Mouse (Mus musculus) forebrain, embryonic 10.5 days (tissue): Measurements from ENCODE around the gene Srpk2. TPM values are rescaled to one million over a fixed set of nuclear protein-coding genes. Genes with fewer than 3 reads are reported as not detected.

ENCODE experiments used
- DNase-seq: peaks from one replicate; pipeline ENCODE4 v3.0.0-alpha.2; 2017; ENCODE audit warnings: low spot score; ENCODE audit errors: extremely low spot score
- H3K27ac ChIP-seq: fragments of 300-500 bp; sonication (generic); 2 replicates; pipeline ENCODE4 v1.5.1; 2016; ENCODE audit warnings: mild to moderate bottlenecking
- H3K27me3 ChIP-seq: fragments of 300-500 bp; sonication (generic); 2 replicates; pipeline ENCODE4 v1.6.1; 2016; ENCODE audit warnings: mild to moderate bottlenecking; ENCODE audit not compliant: poor library complexity, severe bottlenecking
- H3K36me3 ChIP-seq: fragments of 300-500 bp; sonication (generic); replicated peaks from 2 replicates; pipeline ENCODE4 v1.6.1; 2016; ENCODE audit warnings: mild to moderate bottlenecking, moderate library complexity
- H3K4me1 ChIP-seq: fragments of 300-500 bp; sonication (generic); 2 replicates; pipeline ENCODE4 v1.6.1; 2016
- H3K4me3 ChIP-seq: fragments of 300-500 bp; sonication (generic); 2 replicates; pipeline ENCODE4 v1.5.1; 2016; ENCODE audit warnings: mild to moderate bottlenecking, moderate library complexity
- H3K9me3 ChIP-seq: fragments of 300-500 bp; sonication (generic); 2 replicates; pipeline ENCODE4 v1.6.1; 2016; ENCODE audit warnings: mild to moderate bottlenecking, moderate library complexity
- WGBS: fragments of 180-500 bp; shearing (Covaris S2); methylation state at CpG from one replicate; pipeline ENCODE4 v1.1.7; 2016; 5-methylcytosine and 5-hydroxymethylcytosine counted together
- polyA plus RNA-seq: library from polyadenylated mRNA; unstranded; fragments of >200 nt; fragmentation: Nextera tagmentation; extraction: Ambion mirVana; gene quantifications from 2 replicates; pipeline ENCODE4 v1.2.1, GENCODE M21; 2016

Gene Srpk2
- polyA plus RNA-seq, 1 experiment from 2014 or later = 51.8 TPM

GRCm38 (mm10) chr5:23501582-23502316 is 182.7 kb downstream of the Srpk2 start:
- Histone ChIP-seq H3K27me3 (no peaks in the 10 kb centered on the region), H3K36me3 (peaks cover 95% of the 10 kb centered on the region), H3K27ac (no peak overlapping the region), H3K9me3 (no peaks in the 10 kb centered on the region), H3K4me3 (no peak overlapping the region), H3K4me1 (no peaks in the 10 kb centered on the region)
- no peak for DNase-seq
- WGBS = 78% methylated on average over 13 of the region's 13 CpGs

- Histone ChIP-seq H3K4me1 (no peaks in the 10 kb centered on the region), H3K27me3 (no peaks in the 10 kb centered on the region), H3K9me3 (no peaks in the 10 kb centered on the region), H3K36me3 (peaks cover 100% of the 10 kb centered on the region), H3K4me3 (no peak overlapping the region), H3K27ac (no peak overlapping the region)
- WGBS = 96% methylated on average over 6 of the region's 6 CpGs
- DNase-seq = no peak
These were observed 183.7 kb downstream of the Srpk2 start for GRCm38 (mm10) chr5:23500715-23501114.

DNA sequence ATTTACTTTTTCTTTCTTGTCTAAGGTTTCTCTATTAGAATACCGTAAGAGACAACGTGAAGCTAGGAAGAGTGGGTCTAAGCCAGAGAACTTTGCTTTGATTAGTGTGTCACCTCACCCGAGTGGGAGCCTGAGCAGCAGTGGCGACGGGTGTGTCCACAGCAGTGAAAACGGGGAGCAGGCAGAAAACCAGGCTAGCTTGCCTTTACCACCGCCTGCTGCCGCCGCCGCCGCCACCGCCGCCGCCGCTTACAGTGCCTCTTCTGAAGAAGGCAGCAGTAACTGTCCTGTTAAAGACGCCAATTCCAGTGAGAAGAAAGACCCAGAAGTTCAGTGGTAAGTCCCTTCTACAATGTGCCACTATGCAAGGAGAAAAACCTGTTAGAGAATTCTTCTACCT is 185.2 kb downstream of the Srpk2 start:
- H3K4me1 ChIP-seq = no peaks in the 10 kb centered on the region
- no peaks in the 10 kb centered on the region for H3K27me3 ChIP-seq
- no peaks in the 10 kb centered on the region for H3K9me3 ChIP-seq
- no peak overlapping the region for H3K4me3 ChIP-seq
- H3K27ac ChIP-seq = no peak overlapping the region
- DNase-seq = no peak
- WGBS = 96% methylated on average over 16 of the region's 16 CpGs
- peaks cover 98% of the 10 kb centered on the region for H3K36me3 ChIP-seq

GRCm38 (mm10) chr5:23497920-23498319 is 186.5 kb downstream of the Srpk2 start:
- H3K4me3 ChIP-seq = no peak overlapping the region
- H3K9me3 ChIP-seq = no peaks in the 10 kb centered on the region
- 94% methylated on average over 10 of the region's 10 CpGs for WGBS
- H3K4me1 ChIP-seq = no peaks in the 10 kb centered on the region
- H3K27ac ChIP-seq = no peak overlapping the region
- DNase-seq = no peak
- H3K36me3 ChIP-seq = peaks cover 98% of the 10 kb centered on the region
- no peaks in the 10 kb centered on the region for H3K27me3 ChIP-seq

DNA sequence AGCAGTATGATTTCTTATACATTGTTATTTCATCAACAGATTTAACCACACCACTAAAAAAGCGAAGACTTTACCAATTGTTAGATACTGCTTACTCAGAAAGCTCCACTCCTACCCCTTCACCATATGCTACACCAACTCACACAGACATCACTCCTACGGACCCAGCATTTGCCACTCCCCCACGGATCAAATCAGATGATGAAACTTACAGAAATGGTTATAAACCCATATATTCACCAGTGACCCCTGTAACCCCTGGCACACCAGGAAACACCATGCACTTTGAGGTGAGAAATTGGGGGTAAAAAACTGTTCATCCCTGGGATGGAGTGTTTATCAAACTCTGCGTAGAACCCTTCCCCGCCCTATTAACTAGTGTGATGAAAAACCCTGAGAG is 187.5 kb downstream of the Srpk2 start:
- Histone ChIP-seq H3K27ac (no peak overlapping the region), H3K36me3 (peaks cover 98% of the 10 kb centered on the region), H3K27me3 (no peaks in the 10 kb centered on the region)

GRCm38 (mm10) chr5:23496396-23496795 is 188.0 kb downstream of the Srpk2 start:
- no peaks in the 10 kb centered on the region for H3K27me3 ChIP-seq
- 89% methylated on average over 3 of the region's 3 CpGs for WGBS
- no peaks in the 10 kb centered on the region for H3K9me3 ChIP-seq
- H3K4me1 ChIP-seq = no peaks in the 10 kb centered on the region
- no peak overlapping the region for H3K27ac ChIP-seq
- no peak for DNase-seq
- H3K4me3 ChIP-seq = no peak overlapping the region
- H3K36me3 ChIP-seq = peaks cover 98% of the 10 kb centered on the region

More for the DNA sequence above, 187.5 kb downstream of the Srpk2 start:
- H3K4me1 ChIP-seq = no peaks in the 10 kb centered on the region
- no peak for DNase-seq
- no peak overlapping the region for H3K4me3 ChIP-seq
- H3K9me3 ChIP-seq = no peaks in the 10 kb centered on the region
- WGBS = 93% methylated on average over 5 of the region's 5 CpGs

DNA sequence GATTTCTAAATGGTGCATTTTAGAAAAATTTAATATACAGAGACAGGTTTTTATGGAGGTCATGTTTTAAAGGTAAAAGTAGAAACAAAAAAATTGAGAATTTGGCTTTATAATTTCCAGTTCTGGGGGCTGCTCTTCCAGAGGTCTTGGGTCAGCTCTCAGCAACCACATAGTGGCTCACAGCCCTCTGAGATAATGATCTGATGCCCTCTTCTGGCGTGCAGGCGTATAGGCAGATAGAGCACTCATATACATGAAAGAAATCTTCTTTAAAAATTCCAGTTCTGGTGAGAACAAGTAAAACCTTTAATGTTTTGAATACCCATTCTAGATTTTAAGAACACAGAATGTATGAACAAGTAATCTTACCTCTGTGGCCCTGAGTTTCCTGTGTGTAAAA is 193.6 kb downstream of the Srpk2 start:
- Histone ChIP-seq H3K4me3 (no peak overlapping the region), H3K27me3 (no peaks in the 10 kb centered on the region), H3K4me1 (no peaks in the 10 kb centered on the region), H3K36me3 (peaks cover 96% of the 10 kb centered on the region), H3K9me3 (no peaks in the 10 kb centered on the region), H3K27ac (no peak overlapping the region)
- 59% methylated on average over 2 of the region's 2 CpGs for WGBS
- DNase-seq = no peak

- no peak overlapping the region for H3K4me3 ChIP-seq
- no peaks in the 10 kb centered on the region for H3K9me3 ChIP-seq
- no peak for DNase-seq
- 93% methylated on average over 4 of the region's 4 CpGs for WGBS
- H3K27ac ChIP-seq = no peak overlapping the region
- no peaks in the 10 kb centered on the region for H3K4me1 ChIP-seq
- H3K36me3 ChIP-seq = peaks cover 97% of the 10 kb centered on the region
- no peaks in the 10 kb centered on the region for H3K27me3 ChIP-seq
These were observed 195.2 kb downstream of the Srpk2 start for GRCm38 (mm10) chr5:23489231-23489630.

GRCm38 (mm10) chr5:23483811-23484210 is 200.6 kb downstream of the Srpk2 start:
- no peaks in the 10 kb centered on the region for H3K4me1 ChIP-seq
- H3K4me3 ChIP-seq = no peak overlapping the region
- 94% methylated on average over 7 of the region's 7 CpGs for WGBS
- no peak for DNase-seq
- H3K27ac ChIP-seq = no peak overlapping the region
- peaks cover 98% of the 10 kb centered on the region for H3K36me3 ChIP-seq
- H3K9me3 ChIP-seq = no peaks in the 10 kb centered on the region
- no peaks in the 10 kb centered on the region for H3K27me3 ChIP-seq

- peaks cover 91% of the 10 kb centered on the region for H3K36me3 ChIP-seq
- no peak for DNase-seq
- H3K4me3 ChIP-seq = no peak overlapping the region
- no peak overlapping the region for H3K27ac ChIP-seq
- no peaks in the 10 kb centered on the region for H3K9me3 ChIP-seq
- H3K27me3 ChIP-seq = no peaks in the 10 kb centered on the region
- no peaks in the 10 kb centered on the region for H3K4me1 ChIP-seq
- 79% methylated on average over 6 of the region's 6 CpGs for WGBS
These were observed 211.1 kb downstream of the Srpk2 start for GRCm38 (mm10) chr5:23473098-23473873.

GRCm38 (mm10) chr5:23466546-23466945 is 217.9 kb downstream of the Srpk2 start:
- H3K4me3 ChIP-seq = no peak overlapping the region
- WGBS = 94% methylated on average over 4 of the region's 4 CpGs
- no peak overlapping the region for H3K27ac ChIP-seq
- no peaks in the 10 kb centered on the region for H3K9me3 ChIP-seq
- peaks cover 95% of the 10 kb centered on the region for H3K36me3 ChIP-seq
- H3K27me3 ChIP-seq = no peaks in the 10 kb centered on the region
- DNase-seq = no peak
- no peaks in the 10 kb centered on the region for H3K4me1 ChIP-seq

DNA sequence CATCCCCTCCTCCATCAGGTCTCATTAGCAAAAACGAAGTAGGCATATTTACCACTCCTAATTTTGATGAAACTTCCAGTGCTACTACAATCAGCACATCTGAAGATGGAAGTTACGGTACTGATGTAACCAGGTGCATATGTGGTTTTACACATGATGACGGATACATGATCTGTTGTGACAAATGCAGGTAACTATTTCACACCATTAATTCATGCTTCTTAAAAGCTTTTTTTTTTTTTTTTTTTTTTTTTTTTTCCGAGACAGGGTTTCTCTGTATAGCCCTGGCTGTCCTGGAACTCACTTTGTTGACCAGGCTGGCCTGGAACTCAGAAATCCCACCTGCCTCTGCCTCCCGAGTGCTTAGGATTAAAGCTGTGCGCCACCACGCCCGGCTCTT is 219.7 kb downstream of the Srpk2 start:
- H3K4me3 ChIP-seq = no peak overlapping the region
- no peaks in the 10 kb centered on the region for H3K27me3 ChIP-seq
- H3K4me1 ChIP-seq = no peaks in the 10 kb centered on the region
- 89% methylated on average over 8 of the region's 8 CpGs for WGBS
- no peak overlapping the region for H3K27ac ChIP-seq
- H3K36me3 ChIP-seq = peaks cover 88% of the 10 kb centered on the region
- no peak for DNase-seq
- H3K9me3 ChIP-seq = no peaks in the 10 kb centered on the region

DNA sequence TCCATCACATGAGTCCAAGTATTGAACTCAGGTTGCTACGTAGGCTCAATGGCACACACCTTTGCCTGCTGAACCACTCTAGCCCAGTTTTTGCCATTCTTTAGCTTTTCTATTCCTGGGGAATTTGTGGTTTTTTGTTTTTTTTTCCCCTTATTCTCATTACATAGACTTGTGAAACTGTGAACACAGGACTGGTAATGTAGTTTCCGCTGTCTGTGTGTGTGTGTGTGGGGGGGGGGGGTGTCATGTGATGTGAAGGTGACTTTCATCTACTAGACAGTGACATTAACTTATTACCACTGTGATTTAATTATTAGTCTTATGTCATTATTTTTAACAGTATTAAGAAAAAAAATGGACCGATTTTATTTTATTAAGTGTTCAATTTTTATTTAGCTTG is 220.2 kb downstream of the Srpk2 start:
- Histone ChIP-seq H3K9me3 (no peaks in the 10 kb centered on the region), H3K27ac (no peak overlapping the region), H3K27me3 (no peaks in the 10 kb centered on the region), H3K36me3 (peaks cover 85% of the 10 kb centered on the region), H3K4me3 (no peak overlapping the region), H3K4me1 (no peaks in the 10 kb centered on the region)
- 96% methylated on average over 3 of the region's 3 CpGs for WGBS
- no peak for DNase-seq
